Mouse (Mus musculus): Measurements from ENCODE around the gene Hapln1.

DNA sequence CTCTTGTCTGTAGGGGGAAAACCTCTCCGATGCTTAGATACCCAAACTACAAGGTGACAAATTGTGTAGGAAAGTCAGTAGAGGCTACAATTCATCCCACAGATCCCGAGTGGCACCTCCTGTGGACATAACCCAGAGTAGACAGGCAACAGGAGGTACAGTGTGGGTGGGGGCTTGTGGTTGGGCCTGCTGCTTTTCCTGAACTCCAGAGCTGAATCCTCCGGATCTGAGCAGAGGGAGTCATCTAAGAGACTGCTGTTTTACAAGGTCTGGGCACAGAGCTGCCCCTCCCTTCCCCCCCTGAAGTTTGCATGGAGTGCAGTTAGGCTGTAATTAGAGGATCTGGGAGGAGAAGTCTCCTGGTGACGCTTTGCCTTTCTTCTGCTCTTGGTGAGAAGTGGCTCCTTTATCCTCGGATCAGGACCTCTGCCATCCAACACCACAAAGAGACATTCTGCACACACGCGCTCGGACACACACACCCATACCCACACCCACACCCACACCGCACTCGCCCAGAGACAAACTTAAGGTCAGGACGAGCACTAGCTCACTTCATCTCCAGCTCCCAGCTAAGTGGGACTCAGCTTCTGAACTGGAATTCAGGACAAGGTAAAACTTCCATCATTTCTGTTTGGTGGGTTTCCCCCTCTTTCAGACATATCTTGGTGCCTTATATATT, 846 bp downstream of the Hapln1 start:
- TF ChIP-seq CTCF (IDR thresholded peaks at IDR 0.05; ENCODE audit: low read depth) (no peak), EP300 (IDR thresholded peaks at IDR 0.05; ENCODE audit: low read depth) (no peak)
